ENCODE assay signal across 18 mouse cellular contexts in the genomic region with DNA sequence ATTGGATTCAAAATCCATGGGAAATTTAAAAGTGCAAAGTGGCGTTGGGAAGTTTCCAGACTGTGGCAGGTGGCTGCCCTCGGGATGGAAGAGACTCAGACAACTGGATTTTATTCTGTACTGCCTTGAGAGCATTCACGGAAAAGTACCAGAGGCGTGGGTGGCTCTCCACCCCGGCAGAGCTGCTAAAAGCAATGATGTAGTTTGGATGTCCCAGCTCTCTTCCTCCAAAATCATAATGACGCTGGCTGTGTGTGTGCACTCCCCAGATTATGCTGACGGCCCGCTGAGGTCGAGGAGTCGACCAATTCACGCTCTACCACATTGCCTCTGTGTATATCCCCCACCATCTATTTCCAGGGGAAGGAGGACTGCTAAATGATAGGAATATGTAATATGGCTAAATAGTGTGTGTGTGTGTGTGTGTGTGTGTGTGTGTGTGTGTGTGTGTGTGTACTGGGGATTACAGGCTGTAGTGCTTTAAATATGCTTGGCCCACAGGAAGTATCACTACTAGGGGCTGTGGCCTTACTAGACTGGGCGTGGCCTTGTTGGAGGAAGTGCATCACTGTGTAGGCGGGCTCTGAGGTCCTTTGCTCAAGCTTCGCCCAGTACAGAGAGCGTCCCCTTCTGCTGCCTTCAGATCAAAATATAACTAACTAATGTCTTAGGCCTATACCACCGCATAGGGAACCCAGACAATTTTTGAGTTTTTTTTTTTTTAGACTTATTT.
DNase-seq lines count a peak whose midpoint lies in the region.
"Had no signal": no experiment of that assay in that cellular context is flagged by ENCODE, and none has a peak within 500 bp of the region (broad histone marks: within the 10 kb centered on the region; RNA-seq: fewer than 3 reads in every experiment).

No protein-coding gene starts in this region.

- H3K4me1 ChIP-seq in limb, embryonic 10.5 days: peaks cover 3% of the 10 kb centered on the region
- peaks cover 4% of the 10 kb centered on the region for H3K4me1 ChIP-seq in embryonic facial prominence, embryonic 10.5 days
- H3K4me1 ChIP-seq: midbrain, embryonic 12.5 days had no signal

- no peak overlapping the region for H3K4me3 ChIP-seq in limb, embryonic 10.5 days
- H3K4me3 ChIP-seq in embryonic facial prominence, embryonic 10.5 days: no peak overlapping the region
- H3K4me3 ChIP-seq: embryonic facial prominence, embryonic 13.5 days; gastrocnemius, adult 2 months; heart, adult 2 months; midbrain, embryonic 12.5 days had no signal

- H3K36me3 ChIP-seq in limb, embryonic 10.5 days: no peaks in the 10 kb centered on the region
- no peaks in the 10 kb centered on the region for H3K36me3 ChIP-seq in embryonic facial prominence, embryonic 10.5 days (replicated peaks)
- H3K36me3 ChIP-seq: embryonic facial prominence, embryonic 13.5 days; midbrain, embryonic 12.5 days had no signal

- DNase-seq in layer of hippocampus, adult 11-12 months (ENCODE audit: low spot score): peak; percentile 49
- no peak for DNase-seq in layer of hippocampus, postnatal 10 days (ENCODE audit: low spot score in 2 of 2)
- peak; percentile 51 for DNase-seq in 416B (ENCODE audit: low read depth)
- peak; percentile 91 for DNase-seq in brain, adult 2 months (ENCODE audit: low read depth, low spot score)
- peak; percentile 44 to 65 for DNase-seq in left cerebral cortex, postnatal 14 days (ENCODE audit: low spot score in 2 of 2)
- no peak for DNase-seq in limb, embryonic 10.5 days (ENCODE audit: low spot score)
- no peak for DNase-seq in adrenal gland, postnatal 25 days
- DNase-seq in embryonic facial prominence, embryonic 10.5 days (ENCODE audit: low spot score): no peak
- DNase-seq: B cell, adult 2 months; gastrocnemius, adult 2 months; heart, postnatal 10 days; kidney, adult 2 months; lung, postnatal 10 days had no signal

- WGBS in limb, embryonic 10.5 days: 88% methylated on average over 16 of the region's 16 CpGs
- 91% methylated on average over 16 of the region's 16 CpGs for WGBS in embryonic facial prominence, embryonic 10.5 days

- intact Hi-C loops in left cerebral cortex, postnatal 14 days (cut with DNase I): no loop called here

- H3K27ac ChIP-seq in limb, embryonic 10.5 days: no peak overlapping the region
- no peak overlapping the region for H3K27ac ChIP-seq in embryonic facial prominence, embryonic 10.5 days (replicated peaks)
- H3K27ac ChIP-seq: embryonic facial prominence, embryonic 13.5 days; gastrocnemius, adult 2 months; heart, adult 2 months; hindbrain, embryonic 14.5 days; liver, embryonic 14.5 days; midbrain, embryonic 12.5 days had no signal

- no peaks in the 10 kb centered on the region for H3K9me3 ChIP-seq in limb, embryonic 10.5 days (replicated peaks)
- no peaks in the 10 kb centered on the region for H3K9me3 ChIP-seq in embryonic facial prominence, embryonic 10.5 days
- H3K9me3 ChIP-seq: midbrain, embryonic 12.5 days had no signal

- no peaks in the 10 kb centered on the region for H3K27me3 ChIP-seq in limb, embryonic 10.5 days (ENCODE audit: low read depth, poor library complexity, severe bottlenecking)
- no peaks in the 10 kb centered on the region for H3K27me3 ChIP-seq in embryonic facial prominence, embryonic 10.5 days (replicated peaks; ENCODE audit: low read depth, poor library complexity, severe bottlenecking)
- H3K27me3 ChIP-seq: embryonic facial prominence, embryonic 13.5 days; midbrain, embryonic 12.5 days had no signal

Comparison
In these comparisons a context has a peak if more than half of its experiments do, and no peak if none do; other contexts are left out.
1. DNase-seq: peak in layer of hippocampus, adult 11-12 months (single experiment), 416B (single experiment), brain, adult 2 months (single experiment) and left cerebral cortex, postnatal 14 days (2 of 2); none in layer of hippocampus, postnatal 10 days (0 of 2), limb, embryonic 10.5 days (single experiment), adrenal gland, postnatal 25 days (single experiment) and embryonic facial prominence, embryonic 10.5 days (single experiment).